Mouse (Mus musculus) midbrain, embryonic 10.5 days (tissue): ENCODE results near the gene Olfr1380. TPM values are rescaled to one million over a fixed set of nuclear protein-coding genes. Genes with fewer than 3 reads are reported as not detected.
"Not testable (repeated sequence)": the region's sequence is repeated elsewhere in the genome, so short reads cannot be mapped to it uniquely, and the experiment has no call there.

ENCODE experiments used
- DNase-seq: peaks from one replicate; pipeline ENCODE4 v3.0.0-alpha.2; 2017; ENCODE audit warnings: low spot score
- H3K27ac ChIP-seq: fragments of 300-500 bp; sonication (generic); replicated peaks from 2 replicates; pipeline ENCODE4 v1.5.1; 2016; ENCODE audit warnings: mild to moderate bottlenecking
- H3K27me3 ChIP-seq: fragments of 300-500 bp; sonication (generic); 2 replicates; pipeline ENCODE4 v1.6.1; 2016; ENCODE audit warnings: low read depth, mild to moderate bottlenecking; ENCODE audit not compliant: poor library complexity, severe bottlenecking
- H3K36me3 ChIP-seq: fragments of 300-500 bp; sonication (generic); 2 replicates; pipeline ENCODE4 v1.6.1; 2016; ENCODE audit warnings: mild to moderate bottlenecking, moderate library complexity
- H3K4me1 ChIP-seq: fragments of 300-500 bp; sonication (generic); 2 replicates; pipeline ENCODE4 v1.6.1; 2016
- H3K4me3 ChIP-seq: fragments of 300-500 bp; sonication (generic); 2 replicates; pipeline ENCODE4 v1.5.1; 2016; ENCODE audit warnings: mild to moderate bottlenecking, moderate library complexity
- H3K9me3 ChIP-seq: fragments of 300-500 bp; sonication (generic); replicated peaks from 2 replicates; pipeline ENCODE4 v1.6.1; 2016; ENCODE audit warnings: mild to moderate bottlenecking
- whole genome bisulfite sequencing: fragments of 180-500 bp; shearing (Covaris S2); methylation state at CpG from one replicate; pipeline ENCODE4 v1.1.7; 2016; 5-methylcytosine and 5-hydroxymethylcytosine counted together
- polyA plus RNA-seq: library from polyadenylated mRNA; unstranded; fragments of >200 nt; fragmentation: Nextera tagmentation; extraction: Ambion mirVana; gene quantifications from 2 replicates; pipeline ENCODE4 v1.2.1, GENCODE M21; 2016

The Olfr1380 gene
- polyA plus RNA-seq, 1 experiment from 2014 or later: not detected

DNA sequence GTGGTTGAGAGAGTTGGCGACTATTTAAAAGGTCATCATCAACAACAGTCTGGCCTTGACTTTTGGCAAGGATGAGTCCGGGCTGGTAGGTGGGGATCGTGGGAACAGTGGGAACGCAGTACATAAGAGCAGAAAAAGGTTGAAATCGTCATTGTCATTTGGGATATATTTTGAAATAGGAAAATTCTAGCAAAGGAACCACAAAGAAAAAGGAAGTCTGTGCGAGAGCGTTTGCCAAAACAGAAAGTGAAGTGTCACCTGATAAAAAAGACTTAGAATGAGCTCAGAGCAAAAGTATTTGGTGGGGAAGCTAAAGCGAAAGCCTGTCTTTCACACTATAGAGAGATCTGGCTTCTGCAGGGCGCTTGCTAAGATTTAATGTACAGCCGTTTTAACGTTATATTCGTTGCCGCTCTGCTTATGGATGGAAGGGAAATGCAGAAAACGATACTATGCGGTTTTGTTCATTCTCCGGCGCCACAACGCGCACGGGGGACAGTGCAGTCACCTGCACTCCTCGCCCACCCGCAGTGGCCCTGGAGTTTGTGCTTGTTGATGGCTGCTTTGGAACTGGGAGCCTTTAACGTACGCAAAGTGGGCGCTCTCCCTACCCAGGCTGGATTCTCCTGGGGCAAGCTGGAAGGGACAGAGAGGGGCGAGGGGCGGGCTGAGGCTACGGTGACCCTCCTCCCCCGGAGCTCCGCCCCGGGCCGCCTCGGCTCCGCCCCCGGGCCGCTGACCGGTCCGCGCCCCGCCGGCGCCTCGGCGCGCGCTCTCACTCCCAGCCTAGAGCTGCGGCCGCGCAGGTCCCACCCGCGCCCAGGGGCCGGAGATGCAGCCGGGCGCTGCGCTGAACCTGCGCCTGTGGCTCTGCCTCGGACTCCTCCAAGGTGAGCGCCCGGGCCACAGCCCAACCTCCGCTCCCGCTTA is 52.5 kb downstream of the Olfr1380 start, which contains the start of gene Flt4:
Gene Flt4 (plus strand): TSS at position 326 of the 930 bp plus-strand sequence.
- H3K27me3 ChIP-seq: peaks cover 74% of the 10 kb centered on the region
- H3K4me1 ChIP-seq: peaks cover 13% of the 10 kb centered on the region; the same call in 1 of the 2 replicates
- WGBS: 6% methylated on average over 43 of the region's 61 CpGs
- 0 out of 2 replicates have a peak within 1 kb of the TSS, but pooled peaks have one; percentile 9 for H3K27ac ChIP-seq
- H3K36me3 ChIP-seq, H3K9me3 ChIP-seq: not testable (repeated sequence)
- DNase-seq: peak; percentile 34
- H3K4me3 ChIP-seq: peak within 1 kb of the TSS; percentile 58

DNA sequence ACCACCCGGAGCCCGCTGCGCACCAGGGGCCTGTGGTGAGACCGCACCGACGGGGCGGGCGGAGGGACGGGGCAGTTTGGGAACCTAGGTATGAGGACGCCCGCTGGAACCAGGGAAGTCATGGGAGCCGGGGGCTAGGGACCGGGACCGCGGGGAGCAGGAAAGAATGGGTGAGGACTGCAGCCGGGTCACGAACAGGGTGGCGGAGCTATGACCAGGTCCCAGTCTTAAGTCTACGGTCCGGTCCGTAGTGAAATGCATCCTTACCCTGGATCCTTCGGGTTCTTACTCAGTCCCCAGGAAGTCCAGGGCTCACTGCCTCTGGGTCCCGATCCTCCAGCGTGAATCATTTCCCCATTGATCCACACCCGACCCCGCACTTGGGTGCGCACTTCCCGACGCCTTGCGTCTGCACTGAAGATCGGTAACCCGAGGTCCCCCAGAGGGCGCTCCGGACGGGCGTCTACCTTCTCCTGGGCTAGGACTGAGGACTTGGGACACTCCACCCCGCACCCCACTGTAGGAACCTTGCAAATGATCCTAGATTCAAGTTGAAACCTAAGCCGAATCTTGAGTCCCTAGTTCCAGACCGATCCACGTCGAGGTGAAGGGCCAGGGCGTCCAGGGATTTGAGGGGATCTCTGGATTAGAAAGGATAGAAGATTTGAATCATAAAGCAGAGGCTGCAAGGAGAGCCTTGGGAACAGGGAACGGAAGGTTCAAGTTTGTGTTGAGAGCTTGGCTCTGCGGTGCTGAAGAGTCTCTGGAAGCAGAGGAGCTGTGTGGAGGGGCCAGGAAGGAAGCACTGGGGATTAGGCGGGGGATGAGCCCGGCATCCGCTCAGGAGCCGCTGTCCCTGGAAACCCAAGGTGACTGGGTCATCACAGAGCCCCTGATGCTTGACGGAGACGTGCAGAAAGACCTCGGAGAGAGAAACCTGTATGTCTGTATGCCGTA is 53.5 kb downstream of the Olfr1380 start:
- peaks cover 75% of the 10 kb centered on the region for H3K27me3 ChIP-seq
- not testable (repeated sequence) for H3K9me3 ChIP-seq, H3K36me3 ChIP-seq
- WGBS: 1% methylated on average over 51 of the region's 52 CpGs
- peak; percentile 32 for DNase-seq
- H3K4me1 ChIP-seq: peaks cover 13% of the 10 kb centered on the region; the same call in 1 of the 2 replicates
- peak overlapping the region; percentile 58 for H3K4me3 ChIP-seq
- 0 out of 2 replicates have a peak overlapping the region, but pooled peaks have one; percentile 9 for H3K27ac ChIP-seq

- WGBS: 20% methylated on average over 3 of the region's 3 CpGs
- not testable (repeated sequence) for DNase-seq
- peaks cover 73% of the 10 kb centered on the region for H3K27me3 ChIP-seq
Observed at GRCm38 (mm10) chr11:49611349-49611748, 54.7 kb downstream of the Olfr1380 start.

DNA sequence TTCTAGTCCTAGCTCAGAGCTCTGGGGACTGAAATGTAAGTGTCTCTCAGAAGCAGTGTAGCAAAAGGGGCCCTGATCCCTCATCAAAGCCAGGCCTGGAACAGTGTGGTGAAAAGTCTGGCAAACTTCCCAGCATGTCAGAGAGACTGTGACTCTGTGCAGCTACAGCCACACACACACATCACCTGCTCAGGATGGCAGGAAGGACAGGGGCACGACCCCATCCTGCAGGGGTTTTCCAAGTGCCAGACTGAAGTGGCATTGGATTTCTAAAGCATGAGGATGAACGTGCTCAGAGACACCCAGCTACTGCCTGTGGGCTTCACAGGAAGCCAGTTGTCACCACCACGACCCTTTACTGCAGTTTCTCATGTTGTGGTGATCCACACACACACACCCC is 55.5 kb downstream of the Olfr1380 start:
- Histone ChIP-seq H3K36me3 (no peaks in the 10 kb centered on the region), H3K9me3 (no peaks in the 10 kb centered on the region), H3K27me3 (peaks cover 65% of the 10 kb centered on the region), H3K4me1 (peaks cover 13% of the 10 kb centered on the region; the same call in 1 of the 2 replicates), H3K27ac (no peak overlapping the region), H3K4me3 (no peak overlapping the region)
- 56% methylated on average over 3 of the region's 3 CpGs for WGBS
- DNase-seq: no peak

More at GRCm38 (mm10) chr11:49611349-49611748, 54.7 kb downstream of the Olfr1380 start:
- H3K27ac ChIP-seq, H3K9me3 ChIP-seq, H3K4me3 ChIP-seq, H3K36me3 ChIP-seq: not testable (repeated sequence)
- H3K4me1 ChIP-seq: peaks cover 13% of the 10 kb centered on the region; the same call in 1 of the 2 replicates

DNA sequence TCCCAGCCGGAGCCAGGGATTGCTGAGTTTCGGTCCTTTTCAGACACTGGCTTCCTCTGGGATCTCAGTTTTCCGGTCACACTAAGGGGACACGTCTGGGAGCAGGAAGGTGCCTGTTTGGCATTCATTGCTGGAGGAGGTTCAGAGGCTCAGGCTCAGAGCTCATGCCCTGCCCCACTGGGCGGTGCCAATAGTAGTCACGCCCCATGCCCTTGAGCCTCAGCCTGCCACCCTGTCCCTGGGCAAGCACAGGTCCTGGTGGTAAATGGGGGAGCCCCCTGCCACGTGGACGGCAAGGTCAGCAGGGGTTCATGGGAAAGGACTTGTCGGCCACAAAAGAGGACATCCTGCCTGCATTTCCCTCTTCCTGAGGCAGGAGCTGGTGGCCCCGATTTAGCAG is 56.7 kb downstream of the Olfr1380 start:
- no peak for DNase-seq
- WGBS: 19% methylated on average over 10 of the region's 10 CpGs
- no peak overlapping the region for H3K4me3 ChIP-seq
- peaks cover 53% of the 10 kb centered on the region for H3K27me3 ChIP-seq
- peaks cover 13% of the 10 kb centered on the region; the same call in 1 of the 2 replicates for H3K4me1 ChIP-seq
- no peaks in the 10 kb centered on the region for H3K36me3 ChIP-seq
- H3K9me3 ChIP-seq: no peaks in the 10 kb centered on the region
- no peak overlapping the region for H3K27ac ChIP-seq

Other genes starting within 250 kb of the Olfr1380 start
- not detected in 2 replicates for gene Olfr1391, start 234.1 kb upstream of the Olfr1380 start, polyA plus RNA-seq
- gene Olfr1390, start 221.7 kb upstream of the Olfr1380 start, polyA plus RNA-seq: not detected in 2 replicates
- gene Olfr1389, start 133.8 kb upstream of the Olfr1380 start, polyA plus RNA-seq: not detected in 2 replicates
- 0.09 TPM in 2 replicates for gene Olfr1388, start 120.3 kb upstream of the Olfr1380 start, polyA plus RNA-seq
- not detected in 2 replicates for gene Olfr1387, start 101.5 kb upstream of the Olfr1380 start, polyA plus RNA-seq
- not detected in 2 replicates for gene Olfr1386, start 91.8 kb upstream of the Olfr1380 start, polyA plus RNA-seq
- gene Olfr1385, start 67.8 kb upstream of the Olfr1380 start, polyA plus RNA-seq: not detected in 2 replicates
- not detected in 2 replicates for gene Olfr1384, start 50.2 kb upstream of the Olfr1380 start, polyA plus RNA-seq
- gene Olfr1383, start 37.2 kb upstream of the Olfr1380 start, polyA plus RNA-seq: not detected in 2 replicates
- gene Olfr1382, start 28.6 kb upstream of the Olfr1380 start, polyA plus RNA-seq: not detected in 2 replicates
- gene Olfr1381, start 13.4 kb upstream of the Olfr1380 start, polyA plus RNA-seq: not detected in 2 replicates
- gene Flt4, start 52.4 kb downstream of the Olfr1380 start, polyA plus RNA-seq: 3.8 TPM in 2 replicates
- not detected in 2 replicates for gene Scgb3a1, start 106.7 kb downstream of the Olfr1380 start, polyA plus RNA-seq
- 57.8 and 58.3 TPM in 2 replicates for gene Cnot6, start 155.8 kb downstream of the Olfr1380 start, polyA plus RNA-seq
- 13.9 and 16.7 TPM in 2 replicates for gene Gfpt2, start 237.3 kb downstream of the Olfr1380 start, polyA plus RNA-seq